Mouse (Mus musculus) urinary bladder, postnatal 4 days (tissue): ENCODE results near the gene Aox3.

Experiments used
- DNase-seq, 2 experiments: peaks; one replicate each; pipeline ENCODE4 v3.0.0; 2021 to 2022; ENCODE audit warnings: low spot score in 2 of 2

The Aox3 gene

DNA sequence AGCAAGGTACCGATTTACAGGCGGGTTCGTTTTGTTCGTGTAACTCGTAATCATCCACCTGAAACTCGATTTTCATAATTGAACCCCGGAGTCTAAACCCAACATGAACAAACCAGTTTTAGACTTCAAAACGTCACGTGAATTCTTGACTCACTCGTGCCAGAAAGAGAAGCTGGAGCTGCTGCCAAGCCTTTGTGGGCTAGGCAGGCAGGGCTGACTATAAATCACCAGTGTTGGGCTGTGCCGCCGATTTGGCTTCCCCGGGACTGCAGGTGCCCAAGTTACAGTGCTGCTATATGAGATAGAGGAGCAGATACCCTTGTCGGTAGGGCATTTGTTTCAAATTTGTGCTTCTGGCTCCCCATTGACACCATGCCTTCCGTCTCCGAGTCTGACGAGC is 97.3 kb downstream of the Aox3 start, which contains the start of gene Aox4:
Gene Aox4 (plus strand): TSS at position 195 of the 400 bp plus-strand sequence.
- DNase-seq, result no peak

DNA sequence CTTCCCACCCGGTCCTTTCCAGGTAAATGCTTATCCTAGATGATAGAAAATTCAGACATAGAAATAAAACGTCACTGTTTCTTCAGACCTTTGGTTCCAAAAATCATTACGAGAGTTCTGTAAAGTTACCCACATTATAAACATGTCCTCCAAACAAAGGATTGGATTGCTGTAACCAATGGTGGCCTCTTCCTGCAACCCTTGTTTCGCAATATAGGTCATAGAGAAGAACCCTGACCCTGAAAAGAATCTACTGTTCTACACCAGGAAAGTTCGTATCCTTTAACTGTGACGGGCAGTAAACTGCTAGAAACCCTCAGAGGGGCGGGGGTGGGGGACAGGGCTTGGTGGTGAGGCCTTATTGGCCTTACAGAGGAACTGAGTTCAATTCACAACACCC is 99.9 kb downstream of the Aox3 start:
- DNase-seq, result no peak

DNA sequence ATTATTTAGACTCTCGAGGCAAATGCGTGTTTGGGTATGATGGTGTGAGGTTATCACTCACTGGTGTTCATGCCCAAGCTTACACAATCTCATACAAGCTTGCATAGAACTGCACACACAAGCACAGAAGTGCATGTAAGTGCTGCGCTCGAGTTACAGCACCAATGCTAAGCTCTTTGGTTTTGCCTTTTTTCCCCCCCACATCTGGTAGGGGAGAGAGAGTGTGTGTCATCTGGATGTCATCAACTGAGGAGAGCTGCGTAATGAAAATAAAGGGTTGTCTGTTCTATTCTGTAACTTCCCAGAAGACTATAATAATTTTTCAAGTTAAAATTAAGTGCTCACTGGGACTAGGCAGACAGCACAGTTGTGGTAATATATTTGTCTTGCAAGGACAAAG is 100.9 kb downstream of the Aox3 start:
- no peak for DNase-seq

DNA sequence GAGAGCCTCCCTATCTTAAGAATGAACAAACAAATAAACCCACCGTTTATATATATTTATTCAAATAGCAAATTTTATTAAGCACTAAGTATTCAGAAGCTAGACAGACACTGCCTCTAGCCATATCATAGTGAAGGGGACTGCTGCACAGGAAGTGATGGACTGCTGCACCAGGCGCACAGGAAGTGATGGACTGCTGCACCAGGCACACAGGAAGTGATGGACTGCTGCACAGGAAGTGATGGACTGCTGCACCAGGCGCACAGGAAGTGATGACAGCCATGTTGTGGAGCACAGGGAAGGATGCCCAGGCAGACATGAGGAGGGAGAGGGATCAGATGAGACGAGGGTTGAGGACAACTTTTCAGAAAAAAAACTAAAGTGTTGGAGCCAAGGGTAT is 102.4 kb downstream of the Aox3 start:
- no peak for DNase-seq

DNA sequence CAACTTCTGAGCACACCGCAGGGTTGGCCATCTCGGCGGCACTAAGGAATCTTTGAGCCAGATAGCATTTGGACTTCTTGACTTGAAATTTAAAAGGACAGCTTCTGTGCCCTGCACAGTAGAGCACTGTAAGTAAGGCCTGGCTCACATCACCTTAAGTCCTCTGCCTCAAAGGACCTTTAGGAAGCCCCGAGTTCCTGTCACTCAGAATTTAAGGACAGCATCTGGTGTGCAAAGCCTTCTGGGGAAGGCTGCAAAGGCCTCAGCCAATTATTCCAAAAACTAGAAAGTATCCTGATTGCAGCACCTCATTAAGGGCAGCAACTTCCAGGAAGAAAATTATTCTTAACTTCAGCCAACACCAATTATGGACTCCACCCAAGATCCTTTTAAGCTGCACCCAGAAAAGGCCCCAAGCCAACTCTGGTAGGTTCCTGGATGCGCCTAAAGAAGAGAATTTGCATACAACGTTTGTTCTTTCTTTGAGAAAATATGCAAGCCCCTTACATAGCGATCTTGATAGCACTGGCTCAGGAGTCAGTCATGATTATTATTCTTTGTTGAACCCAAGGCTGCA is 103.1 kb downstream of the Aox3 start:
- no peak for DNase-seq

DNA sequence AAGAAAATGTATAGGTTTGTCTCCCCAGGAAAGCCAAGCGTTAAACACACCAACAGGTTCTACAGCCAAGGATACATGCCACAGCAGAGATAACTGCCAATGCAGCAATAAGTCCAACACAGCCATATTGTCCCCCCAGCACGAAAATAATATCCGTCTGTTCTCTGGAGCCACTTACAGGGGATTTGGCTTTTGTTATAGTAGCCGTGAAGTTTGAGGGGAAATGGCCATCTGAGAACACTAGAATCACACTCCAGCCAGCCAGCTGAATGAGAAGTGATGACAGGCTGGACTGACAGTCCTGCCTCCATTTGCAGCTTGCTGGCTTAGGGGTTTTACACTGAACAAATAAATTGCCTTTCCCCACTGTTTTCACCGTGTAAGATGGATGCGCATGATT is 108.1 kb downstream of the Aox3 start:
- no peak for DNase-seq

DNA sequence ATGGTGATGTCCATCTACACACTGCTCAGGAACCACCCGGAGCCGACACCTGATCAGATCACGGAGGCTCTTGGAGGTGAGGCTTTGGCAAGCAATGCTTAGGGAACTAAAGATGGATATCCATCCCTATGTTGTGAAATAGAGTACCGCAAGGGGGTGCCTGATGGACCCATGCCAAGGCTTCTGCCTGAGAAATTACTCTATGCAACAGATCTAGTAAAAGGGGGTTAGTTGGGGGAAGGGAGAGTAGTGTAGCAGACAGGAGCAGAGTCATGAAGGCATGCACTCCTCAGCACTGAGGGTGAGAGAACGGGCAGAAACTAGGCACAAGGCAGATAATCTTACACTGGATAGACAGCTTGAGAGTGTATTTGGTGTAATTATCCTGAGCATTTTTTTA is 108.9 kb downstream of the Aox3 start:
- no peak for DNase-seq

DNA sequence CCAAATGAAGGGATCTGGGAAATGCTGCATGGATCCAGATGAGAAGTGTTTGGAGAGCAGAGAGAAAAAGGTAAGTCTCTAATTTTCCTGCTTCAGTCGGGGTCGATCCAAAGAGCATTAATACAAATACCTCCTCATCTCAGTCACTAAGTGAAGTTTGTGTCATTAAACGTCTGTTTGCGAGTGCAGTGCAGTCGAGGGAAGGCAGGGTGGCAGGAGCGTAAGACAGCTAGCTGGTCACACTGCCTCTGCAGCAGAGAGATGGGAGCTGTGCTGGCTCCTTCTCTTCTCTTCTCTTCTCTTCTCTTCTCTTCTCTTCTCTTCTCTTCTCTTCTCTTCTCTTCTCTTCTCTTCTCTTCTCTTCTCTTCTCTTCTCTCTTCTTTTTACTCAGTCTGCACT is 115.2 kb downstream of the Aox3 start:
- DNase-seq, result no peak

DNA sequence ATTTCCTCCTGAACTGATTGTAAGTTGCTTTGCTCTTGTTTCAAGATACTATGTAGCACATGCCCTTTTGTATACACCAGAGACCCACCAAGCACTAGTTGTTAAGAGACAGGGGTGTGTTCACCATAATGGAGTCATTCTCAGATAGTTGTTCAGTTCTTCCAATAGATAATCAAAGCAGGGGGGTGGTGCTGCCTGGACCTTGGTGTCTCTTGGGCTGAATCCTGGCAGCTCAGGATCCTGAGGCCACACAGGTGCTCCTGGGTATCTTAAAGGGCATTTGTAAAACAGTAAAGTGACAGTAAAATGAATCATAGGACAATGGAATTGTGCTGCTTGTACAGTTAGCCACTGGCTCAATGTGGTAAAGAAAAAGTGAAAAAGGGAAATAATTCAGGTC is 116.0 kb downstream of the Aox3 start:
- DNase-seq, result no peak

DNA sequence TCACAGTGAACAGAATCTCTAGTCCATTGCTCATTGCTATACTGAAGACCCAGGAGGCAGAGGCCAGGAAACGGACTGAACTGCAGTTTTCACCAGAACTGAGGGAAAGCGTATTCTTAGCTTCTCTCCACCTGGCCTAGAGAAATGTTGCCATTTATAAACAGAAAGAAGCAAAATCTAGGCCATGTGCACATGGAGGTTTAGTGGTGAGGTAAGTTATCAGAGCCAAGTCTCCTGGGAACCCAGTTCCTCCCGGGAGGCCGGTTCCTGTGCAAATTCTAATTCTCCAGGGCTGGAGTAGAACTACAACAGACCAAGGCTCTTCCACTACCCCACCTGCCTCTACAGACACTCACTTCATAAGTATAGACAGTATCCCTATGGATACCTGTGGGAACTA is 116.8 kb downstream of the Aox3 start:
- DNase-seq, result no peak

DNA sequence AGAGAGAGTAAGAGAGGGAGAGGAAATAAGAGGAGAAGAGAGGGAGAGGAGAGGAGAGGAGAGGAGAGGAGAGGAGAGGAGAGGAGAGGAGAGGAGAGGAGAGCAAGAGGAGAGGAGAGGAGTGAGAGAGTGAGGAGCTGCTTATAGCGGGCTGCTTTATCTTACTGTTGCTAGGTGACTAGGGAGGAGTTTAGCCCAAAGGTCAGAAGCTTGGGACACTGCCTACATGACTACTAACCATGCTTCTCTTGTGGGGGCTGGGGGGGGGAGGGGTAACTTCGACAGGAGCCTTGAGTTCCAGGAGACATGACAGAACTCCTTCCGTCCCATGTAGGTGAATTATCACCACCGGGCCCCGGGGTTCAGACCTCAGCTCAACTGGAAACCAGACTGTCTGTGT is 117.6 kb downstream of the Aox3 start:
- DNase-seq, result no peak

DNA sequence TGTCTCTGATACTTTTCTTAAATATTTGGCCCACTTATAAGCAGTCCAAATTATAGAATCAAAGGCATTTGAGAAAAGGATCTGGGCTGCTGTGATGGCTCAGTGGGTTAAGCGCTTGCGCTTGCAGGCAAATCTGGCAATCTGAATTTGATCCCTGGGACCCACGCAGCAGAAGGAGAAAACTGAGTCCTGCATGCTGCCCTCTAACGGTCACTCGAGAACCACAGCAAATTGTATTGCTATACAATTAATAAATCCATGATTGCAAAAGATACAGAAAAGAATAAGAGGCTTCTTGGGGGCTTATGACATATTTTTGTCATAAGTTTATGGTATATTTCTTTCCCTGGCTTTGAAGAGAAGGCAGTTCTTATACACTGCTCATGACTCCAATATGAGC is 122.5 kb downstream of the Aox3 start:
- DNase-seq, result no peak

DNA sequence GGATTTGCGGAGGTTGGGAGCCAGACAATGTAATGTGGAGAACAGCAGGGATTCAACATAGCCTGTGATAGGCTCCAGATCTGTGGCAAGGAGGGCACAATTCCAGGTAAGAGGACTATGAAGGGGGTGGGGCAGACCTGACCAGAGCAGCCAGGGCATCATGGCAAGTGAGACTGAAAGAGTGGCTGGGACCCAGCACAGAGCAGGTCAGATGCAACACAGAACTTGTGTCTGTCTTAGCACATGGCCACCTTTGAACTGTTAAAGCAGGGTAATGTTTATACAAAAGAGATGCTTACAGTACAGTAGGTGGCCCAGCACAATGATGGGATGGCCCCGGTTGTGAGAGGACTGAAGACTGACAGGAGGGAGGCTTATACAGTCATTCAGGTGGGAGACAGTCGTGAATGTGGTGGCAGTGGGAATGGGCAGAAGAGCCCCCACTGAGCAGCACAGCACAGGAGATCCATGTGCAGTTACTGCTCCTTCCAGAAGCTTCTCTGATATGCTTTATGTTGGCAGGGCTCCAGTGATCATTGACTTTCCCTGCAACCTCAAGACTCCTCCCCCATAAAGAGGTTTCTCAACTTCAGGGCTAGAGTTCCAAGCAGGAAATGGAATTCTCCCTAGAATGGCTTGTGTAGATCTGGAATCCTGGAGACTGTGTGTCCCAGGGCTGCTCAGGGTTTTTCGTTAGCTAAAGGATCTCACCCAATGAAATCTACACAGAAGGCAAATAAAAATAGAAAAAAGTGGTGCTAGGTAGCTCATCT is 124.8 kb downstream of the Aox3 start:
- DNase-seq, result no peak

DNA sequence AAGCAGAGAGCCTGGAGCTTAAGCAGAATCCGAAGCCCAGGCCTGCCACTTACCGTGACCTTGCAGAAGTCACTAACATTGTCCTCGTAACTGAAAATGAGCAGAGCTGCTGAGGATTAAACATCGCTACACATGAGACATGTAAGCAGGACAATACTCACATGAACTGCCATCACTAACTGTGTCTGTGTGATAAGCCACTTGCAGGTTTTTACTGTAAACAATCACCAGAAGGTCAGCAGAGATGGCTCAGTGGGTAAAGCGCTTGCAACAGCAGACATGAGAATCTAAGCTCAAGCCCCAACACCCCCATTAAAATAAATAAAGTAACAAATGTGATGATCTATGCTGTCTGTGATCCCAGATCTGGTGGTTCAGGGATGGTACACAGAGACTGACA is 125.5 kb downstream of the Aox3 start:
- no peak for DNase-seq

DNA sequence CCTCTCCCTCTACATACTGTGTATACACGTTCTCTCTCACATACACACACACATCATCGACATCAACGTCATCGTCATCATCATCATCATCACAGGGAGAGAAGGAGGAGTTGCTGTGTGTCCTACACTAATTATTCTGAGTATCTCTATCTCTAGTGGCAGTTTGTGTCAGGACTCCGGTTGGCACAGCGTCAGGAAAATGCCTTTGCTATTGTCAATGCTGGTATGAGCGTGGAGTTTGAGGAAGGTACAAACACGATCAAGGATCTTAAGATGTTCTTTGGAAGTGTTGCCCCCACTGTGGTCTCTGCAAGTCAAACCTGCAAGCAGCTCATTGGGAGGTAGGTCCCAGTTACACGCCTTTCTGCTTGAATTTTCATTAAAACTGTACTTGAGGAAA is 126.0 kb downstream of the Aox3 start:
- DNase-seq, result no peak

DNA sequence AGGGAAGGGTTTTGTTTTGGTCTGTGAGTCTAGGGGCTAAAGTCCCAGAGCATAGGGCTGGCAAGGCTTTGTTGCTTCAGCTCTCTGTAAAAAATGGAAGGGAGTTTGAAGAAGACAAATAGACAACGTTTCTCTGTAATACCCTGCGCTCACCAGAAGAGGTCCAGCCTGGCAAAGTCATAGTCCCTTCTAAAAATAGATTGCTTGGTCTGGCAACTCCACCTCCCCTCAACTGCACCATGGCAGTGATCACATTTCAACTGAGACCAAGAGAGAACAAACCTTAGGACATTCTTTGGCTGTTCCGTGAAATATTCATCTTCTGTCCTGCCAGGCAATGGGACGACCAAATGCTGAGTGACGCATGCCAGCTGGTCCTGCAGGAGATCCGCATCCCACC is 127.4 kb downstream of the Aox3 start:
- no peak for DNase-seq

DNA sequence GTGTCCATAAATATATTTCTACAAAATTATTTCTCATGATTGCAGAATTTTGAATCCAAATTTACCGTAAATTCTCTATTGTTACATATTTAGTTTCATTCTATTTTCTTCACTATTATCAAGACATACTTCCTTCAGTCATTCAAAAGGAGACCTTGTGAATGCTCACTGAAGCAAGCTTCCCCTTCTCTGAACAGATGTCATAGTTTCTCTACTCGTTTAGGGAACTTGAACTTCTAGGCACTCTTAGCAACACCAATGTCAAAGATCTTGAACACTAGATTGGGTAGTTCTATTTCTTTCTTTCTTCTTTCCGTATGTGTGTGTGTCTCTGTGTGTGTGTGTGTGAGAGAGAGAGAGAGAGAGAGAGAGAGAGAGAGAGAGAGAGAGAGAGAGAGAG is 131.6 kb downstream of the Aox3 start:
- DNase-seq, result no peak

DNA sequence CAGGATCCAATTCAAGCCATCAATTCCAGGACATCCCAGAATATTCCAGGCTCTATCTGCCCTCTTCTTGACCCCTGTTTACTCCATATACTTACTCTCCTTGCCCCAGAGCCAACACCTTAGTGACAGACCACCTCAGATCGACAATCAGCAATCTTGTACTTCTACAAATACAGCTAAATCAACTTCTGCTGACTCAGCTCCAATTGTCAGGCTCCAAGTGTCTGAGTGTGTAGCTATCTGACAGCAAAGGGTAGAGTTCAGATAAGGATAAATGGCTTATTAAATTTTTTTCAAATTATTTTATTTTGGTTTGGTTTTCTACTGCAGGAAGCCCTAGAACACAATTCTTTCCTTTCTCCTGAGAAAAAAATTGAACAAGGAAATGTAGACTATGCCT is 135.6 kb downstream of the Aox3 start:
- no peak for DNase-seq
